Mouse (Mus musculus): Measurements from ENCODE around the gene Olfr1094. TPM values are rescaled to one million over a fixed set of nuclear protein-coding genes. Genes with fewer than 3 reads are reported as not detected.

The Olfr1094 gene
- polyA plus RNA-seq (2015; fragmentation: Nextera tagmentation; extraction: Ambion mirVana), result not detected in 2 replicates

DNA sequence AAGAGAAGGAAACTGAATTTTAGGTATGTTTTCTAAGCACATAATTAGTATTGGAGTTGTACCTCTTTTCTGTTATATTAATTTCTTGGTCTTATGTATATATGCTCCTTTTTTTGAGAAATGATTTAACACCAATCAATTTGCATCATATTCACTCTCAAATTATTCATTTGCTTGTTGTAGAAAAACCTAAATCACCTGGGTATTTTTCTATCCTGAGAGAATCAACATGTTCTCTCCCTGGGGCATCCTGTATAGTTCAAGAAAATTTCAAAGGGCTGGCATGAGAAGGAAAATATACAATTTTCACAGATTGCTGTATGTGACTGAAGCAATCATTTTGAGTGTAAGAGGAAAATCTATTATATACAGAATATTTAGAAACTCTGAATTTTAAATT is at the start of gene Olfr1094:
Gene Olfr1094 (plus strand): TSS at position 301 of the 400 bp plus-strand sequence.
- Histone ChIP-seq H3K27ac (ENCODE audit: low read depth, low read length) (no peak within 1 kb of the TSS), H3K27me3 (replicated peaks; ENCODE audit: control insufficient read depth, insufficient read depth, low read length) (no peaks in the 10 kb centered on the region), H3K36me3 (ENCODE audit: control insufficient read depth, insufficient read depth, low read length) (no peaks in the 10 kb centered on the region), H3K4me3 (ENCODE audit: low read length) (no peak within 1 kb of the TSS), H3K9ac (ENCODE audit: low read depth, low read length) (no peak within 1 kb of the TSS), H3K4me2 (ENCODE audit: low read length) (no peak within 1 kb of the TSS), H3K4me1 (ENCODE audit: control insufficient read depth, insufficient read depth, low read depth, low read length) (no peaks in the 10 kb centered on the region), H3K9me3 (ENCODE audit: control insufficient read depth, low read length) (no peaks in the 10 kb centered on the region)
- no peak for ATAC-seq

DNA sequence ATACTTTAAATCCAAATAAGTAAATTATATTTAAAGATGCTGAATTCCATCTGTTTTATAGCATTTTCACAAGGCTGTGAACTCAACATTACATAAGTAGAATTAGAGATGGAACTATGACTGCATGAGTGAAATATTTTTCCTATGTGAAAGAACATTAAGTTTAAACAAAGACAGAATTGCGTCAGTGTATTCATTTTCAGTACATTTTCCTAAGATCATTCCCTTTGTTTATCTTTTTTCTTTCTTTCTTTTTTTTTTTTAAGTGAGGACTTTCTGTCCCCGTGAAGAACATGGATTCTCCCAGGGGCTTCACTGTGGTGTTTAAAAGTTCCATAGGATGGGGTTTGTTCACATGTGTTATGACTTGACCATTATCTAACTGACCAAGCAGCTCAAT is 42.3 kb upstream of the Olfr1094 start, which contains the start of gene Olfr1093:
Gene Olfr1093 (plus strand): TSS at position 301 of the 400 bp plus-strand sequence.
- H3K9me3 ChIP-seq (ENCODE audit: control insufficient read depth, low read length), result no peaks in the 10 kb centered on the region
- H3K27ac ChIP-seq (ENCODE audit: low read depth, low read length), result no peak within 1 kb of the TSS
- no peak within 1 kb of the TSS for H3K4me3 ChIP-seq (ENCODE audit: low read length)
- 90% methylated on average over 2 of the region's 2 CpGs for WGBS
- H3K9ac ChIP-seq (ENCODE audit: low read depth, low read length), result no peak within 1 kb of the TSS
- H3K4me1 ChIP-seq (ENCODE audit: control insufficient read depth, insufficient read depth, low read depth, low read length), result no peaks in the 10 kb centered on the region
- no peak for ATAC-seq
- no peak within 1 kb of the TSS for H3K4me2 ChIP-seq (ENCODE audit: low read length)
- no peaks in the 10 kb centered on the region for H3K27me3 ChIP-seq (replicated peaks; ENCODE audit: control insufficient read depth, insufficient read depth, low read length)
- H3K36me3 ChIP-seq (ENCODE audit: control insufficient read depth, insufficient read depth, low read length), result no peaks in the 10 kb centered on the region

DNA sequence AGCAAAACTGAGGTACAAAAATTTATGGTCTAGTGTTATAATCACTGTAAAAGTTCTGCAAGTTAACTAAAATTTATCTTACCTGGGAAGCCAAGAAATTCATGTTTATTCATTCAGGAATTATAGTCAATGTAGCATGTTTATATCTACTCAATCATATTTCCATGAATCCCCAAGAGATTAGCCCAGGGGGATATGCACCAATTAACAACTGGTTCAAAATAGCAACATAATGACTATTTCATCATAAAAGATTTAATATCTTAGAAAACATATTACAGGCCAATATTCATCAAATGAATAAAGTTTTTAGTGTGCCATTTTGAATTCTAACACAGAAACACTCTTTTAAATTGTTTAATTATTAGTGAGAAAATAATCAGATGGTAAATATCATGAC is 14.5 kb upstream of the Olfr1094 start, which contains the start of gene Olfr141:
Gene Olfr141 (minus strand): TSS at position 101 of the 400 bp plus-strand sequence.
- no peaks in the 10 kb centered on the region for H3K9me3 ChIP-seq (ENCODE audit: control insufficient read depth, low read length)
- H3K27me3 ChIP-seq (replicated peaks; ENCODE audit: control insufficient read depth, insufficient read depth, low read length), result no peaks in the 10 kb centered on the region
- no peak within 1 kb of the TSS for H3K9ac ChIP-seq (ENCODE audit: low read depth, low read length)
- H3K36me3 ChIP-seq (ENCODE audit: control insufficient read depth, insufficient read depth, low read length), result no peaks in the 10 kb centered on the region
- H3K27ac ChIP-seq (ENCODE audit: low read depth, low read length), result no peak within 1 kb of the TSS
- no peak within 1 kb of the TSS for H3K4me3 ChIP-seq (ENCODE audit: low read length)
- no peak within 1 kb of the TSS for H3K4me2 ChIP-seq (ENCODE audit: low read length)
- ATAC-seq, result no peak
- H3K4me1 ChIP-seq (ENCODE audit: control insufficient read depth, insufficient read depth, low read depth, low read length), result no peaks in the 10 kb centered on the region

DNA sequence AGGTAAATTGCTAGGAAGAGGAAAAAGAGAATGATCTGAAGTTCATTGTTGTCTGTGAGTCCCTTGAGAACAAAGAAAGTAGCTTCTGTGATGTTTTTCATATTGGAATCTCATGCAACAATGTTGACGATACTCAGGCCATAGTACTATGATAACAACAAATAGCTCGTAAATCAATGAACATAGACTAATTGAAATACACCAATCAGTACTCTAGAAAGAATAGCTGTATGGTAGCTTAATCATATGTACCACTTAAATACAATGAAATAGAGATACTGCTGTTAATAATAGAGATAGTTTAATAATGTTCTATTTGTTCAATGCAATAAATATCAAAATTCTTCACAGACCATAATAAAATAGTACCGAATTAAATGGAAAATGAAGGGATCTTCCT is 27.1 kb downstream of the Olfr1094 start, which contains the start of gene Olfr1095:
Gene Olfr1095 (minus strand): TSS at position 101 of the 400 bp plus-strand sequence.
- ATAC-seq, result no peak
- Histone ChIP-seq H3K4me3 (ENCODE audit: low read length) (no peak within 1 kb of the TSS), H3K36me3 (ENCODE audit: control insufficient read depth, insufficient read depth, low read length) (no peaks in the 10 kb centered on the region), H3K9ac (ENCODE audit: low read depth, low read length) (no peak within 1 kb of the TSS), H3K9me3 (ENCODE audit: control insufficient read depth, low read length) (no peaks in the 10 kb centered on the region), H3K27ac (ENCODE audit: low read depth, low read length) (no peak within 1 kb of the TSS), H3K4me2 (ENCODE audit: low read length) (no peak within 1 kb of the TSS), H3K27me3 (replicated peaks; ENCODE audit: control insufficient read depth, insufficient read depth, low read length) (no peaks in the 10 kb centered on the region), H3K4me1 (ENCODE audit: control insufficient read depth, insufficient read depth, low read depth, low read length) (no peaks in the 10 kb centered on the region)
- 88% methylated on average over 3 of the region's 3 CpGs for WGBS

DNA sequence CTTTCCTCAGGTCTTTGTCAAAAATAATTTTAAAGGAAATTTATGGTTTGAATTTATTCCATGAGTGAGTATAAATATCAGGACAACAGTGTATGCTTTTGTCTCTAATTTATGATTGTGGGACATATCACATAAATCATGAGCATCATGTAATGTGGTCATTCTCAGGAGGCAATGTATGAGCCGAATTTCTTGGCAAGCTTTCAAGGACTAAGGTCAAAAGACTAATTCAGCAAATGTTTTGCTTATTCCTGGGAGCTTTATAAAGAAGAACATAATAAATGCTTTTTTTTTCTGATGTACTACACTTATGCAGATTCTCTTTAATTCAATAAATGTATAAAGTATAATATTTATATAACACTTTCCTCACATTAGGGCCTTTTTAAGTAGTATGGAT is 50.2 kb downstream of the Olfr1094 start, which contains the start of gene Gm13723:
Gene Gm13723 (minus strand): TSS at position 101 of the 400 bp plus-strand sequence.
- 55% methylated on average over 1 of the region's 1 CpGs for WGBS
- Histone ChIP-seq H3K27ac (ENCODE audit: low read depth, low read length) (no peak within 1 kb of the TSS), H3K4me2 (ENCODE audit: low read length) (no peak within 1 kb of the TSS), H3K27me3 (replicated peaks; ENCODE audit: control insufficient read depth, insufficient read depth, low read length) (no peaks in the 10 kb centered on the region), H3K36me3 (ENCODE audit: control insufficient read depth, insufficient read depth, low read length) (no peaks in the 10 kb centered on the region), H3K9ac (ENCODE audit: low read depth, low read length) (no peak within 1 kb of the TSS), H3K4me3 (ENCODE audit: low read length) (no peak within 1 kb of the TSS), H3K9me3 (ENCODE audit: control insufficient read depth, low read length) (no peaks in the 10 kb centered on the region), H3K4me1 (ENCODE audit: control insufficient read depth, insufficient read depth, low read depth, low read length) (no peaks in the 10 kb centered on the region)
- ATAC-seq, result no peak

Other genes starting within 250 kb of the Olfr1094 start
- gene Olfr1082, start 225.7 kb upstream of the Olfr1094 start, polyA plus RNA-seq (2015; fragmentation: Nextera tagmentation; extraction: Ambion mirVana), result not detected in 2 replicates
- not detected in 2 replicates for gene Olfr1084, start 184.9 kb upstream of the Olfr1094 start, polyA plus RNA-seq (2015; fragmentation: Nextera tagmentation; extraction: Ambion mirVana)
- gene Olfr1085, start 162.6 kb upstream of the Olfr1094 start, polyA plus RNA-seq (2015; fragmentation: Nextera tagmentation; extraction: Ambion mirVana), result not detected in 2 replicates
- gene Olfr1086, start 144.6 kb upstream of the Olfr1094 start, polyA plus RNA-seq (2015; fragmentation: Nextera tagmentation; extraction: Ambion mirVana), result not detected in 2 replicates
- not detected in 2 replicates for gene Olfr1087, start 126.3 kb upstream of the Olfr1094 start, polyA plus RNA-seq (2015; fragmentation: Nextera tagmentation; extraction: Ambion mirVana)
- not detected in 2 replicates for gene Olfr1089, start 91.0 kb upstream of the Olfr1094 start, polyA plus RNA-seq (2015; fragmentation: Nextera tagmentation; extraction: Ambion mirVana)
- gene Olfr1090, start 65.7 kb upstream of the Olfr1094 start, polyA plus RNA-seq (2015; fragmentation: Nextera tagmentation; extraction: Ambion mirVana), result not detected in 2 replicates
- gene Olfr1093, start 42.2 kb upstream of the Olfr1094 start, polyA plus RNA-seq (2015; fragmentation: Nextera tagmentation; extraction: Ambion mirVana), result not detected in 2 replicates
- gene Olfr141, start 14.6 kb upstream of the Olfr1094 start, polyA plus RNA-seq (2015; fragmentation: Nextera tagmentation; extraction: Ambion mirVana), result not detected in 2 replicates
- not detected in 2 replicates for gene Olfr1095, start 27.0 kb downstream of the Olfr1094 start, polyA plus RNA-seq (2015; fragmentation: Nextera tagmentation; extraction: Ambion mirVana)
- gene Gm13723, start 50.1 kb downstream of the Olfr1094 start, polyA plus RNA-seq (2015; fragmentation: Nextera tagmentation; extraction: Ambion mirVana), result not detected in 2 replicates
- gene Olfr1097, start 67.6 kb downstream of the Olfr1094 start, polyA plus RNA-seq (2015; fragmentation: Nextera tagmentation; extraction: Ambion mirVana), result not detected in 2 replicates
- not detected in 2 replicates for gene Olfr1098, start 99.9 kb downstream of the Olfr1094 start, polyA plus RNA-seq (2015; fragmentation: Nextera tagmentation; extraction: Ambion mirVana)
- gene Olfr1099, start 136.0 kb downstream of the Olfr1094 start, polyA plus RNA-seq (2015; fragmentation: Nextera tagmentation; extraction: Ambion mirVana), result not detected in 2 replicates
- not detected in 2 replicates for gene Olfr1100, start 155.3 kb downstream of the Olfr1094 start, polyA plus RNA-seq (2015; fragmentation: Nextera tagmentation; extraction: Ambion mirVana)
- not detected in 2 replicates for gene Olfr1101, start 166.6 kb downstream of the Olfr1094 start, polyA plus RNA-seq (2015; fragmentation: Nextera tagmentation; extraction: Ambion mirVana)
- not detected in 2 replicates for gene Olfr1102, start 173.7 kb downstream of the Olfr1094 start, polyA plus RNA-seq (2015; fragmentation: Nextera tagmentation; extraction: Ambion mirVana)
- gene Olfr1104, start 202.4 kb downstream of the Olfr1094 start, polyA plus RNA-seq (2015; fragmentation: Nextera tagmentation; extraction: Ambion mirVana), result not detected in 2 replicates
- not detected in 2 replicates for gene Olfr1105, start 211.9 kb downstream of the Olfr1094 start, polyA plus RNA-seq (2015; fragmentation: Nextera tagmentation; extraction: Ambion mirVana)
- gene Olfr1106, start 227.6 kb downstream of the Olfr1094 start, polyA plus RNA-seq (2015; fragmentation: Nextera tagmentation; extraction: Ambion mirVana), result not detected in 2 replicates